Mouse (Mus musculus) MEL-GATA-1-ER (cell line): ENCODE measurements around the gene Ssmem1.

ENCODE experiments used
- DNase-seq: peaks from one replicate; pipeline ENCODE4 v3.0.0-alpha.2; 2012; ENCODE audit warnings: low read depth; ENCODE audit errors: extremely low read depth

The Ssmem1 gene

GRCm38 (mm10) chr6:30525456-30526332, 16.0 kb downstream of the Ssmem1 start:
- DNase-seq, result no peak

GRCm38 (mm10) chr6:30526586-30527515, 17.2 kb downstream of the Ssmem1 start:
- DNase-seq, result no peak

GRCm38 (mm10) chr6:30528800-30529199, 19.2 kb downstream of the Ssmem1 start:
- no peak for DNase-seq

DNA sequence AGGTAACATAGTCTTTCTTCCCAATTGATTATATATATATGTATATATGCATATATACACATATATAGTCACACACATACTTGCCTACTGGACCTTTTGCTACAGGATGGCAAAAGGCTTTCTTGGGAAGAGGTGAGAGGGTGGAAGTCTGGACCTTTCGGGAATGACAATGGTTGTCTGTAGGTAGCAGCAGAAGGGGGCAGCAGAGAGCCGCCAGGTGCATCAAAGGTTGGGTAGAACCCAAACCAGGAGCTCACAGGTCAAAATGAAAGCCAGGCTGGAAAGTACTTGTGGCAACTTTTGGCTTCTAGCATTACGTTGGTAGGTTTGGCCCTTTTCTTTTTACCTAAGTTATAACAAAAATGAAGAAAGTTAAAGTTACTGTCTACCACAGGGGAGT, 25.7 kb downstream of the Ssmem1 start:
- peak; percentile 4 for DNase-seq

DNA sequence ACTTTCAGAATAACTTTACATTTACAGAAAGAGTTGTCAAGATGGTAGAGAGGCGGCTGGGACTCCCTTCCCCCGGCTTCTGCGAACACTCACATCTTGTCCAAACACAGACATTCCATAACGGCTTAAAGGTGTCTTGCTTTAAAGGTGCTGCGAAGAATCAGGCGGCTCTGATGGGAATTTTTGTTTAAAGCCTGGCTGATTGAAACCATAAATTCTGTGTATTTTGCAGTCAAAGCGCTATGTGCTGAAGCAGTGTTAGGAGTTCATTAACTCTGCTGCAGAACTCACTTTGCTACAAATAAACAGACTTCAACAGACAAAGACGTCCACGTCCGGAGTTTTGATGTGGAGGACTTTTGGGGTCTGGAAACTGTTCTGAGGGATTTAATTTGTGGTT, 28.6 kb downstream of the Ssmem1 start:
- no peak for DNase-seq

GRCm38 (mm10) chr6:30538800-30539199, 29.2 kb downstream of the Ssmem1 start:
- no peak for DNase-seq

DNA sequence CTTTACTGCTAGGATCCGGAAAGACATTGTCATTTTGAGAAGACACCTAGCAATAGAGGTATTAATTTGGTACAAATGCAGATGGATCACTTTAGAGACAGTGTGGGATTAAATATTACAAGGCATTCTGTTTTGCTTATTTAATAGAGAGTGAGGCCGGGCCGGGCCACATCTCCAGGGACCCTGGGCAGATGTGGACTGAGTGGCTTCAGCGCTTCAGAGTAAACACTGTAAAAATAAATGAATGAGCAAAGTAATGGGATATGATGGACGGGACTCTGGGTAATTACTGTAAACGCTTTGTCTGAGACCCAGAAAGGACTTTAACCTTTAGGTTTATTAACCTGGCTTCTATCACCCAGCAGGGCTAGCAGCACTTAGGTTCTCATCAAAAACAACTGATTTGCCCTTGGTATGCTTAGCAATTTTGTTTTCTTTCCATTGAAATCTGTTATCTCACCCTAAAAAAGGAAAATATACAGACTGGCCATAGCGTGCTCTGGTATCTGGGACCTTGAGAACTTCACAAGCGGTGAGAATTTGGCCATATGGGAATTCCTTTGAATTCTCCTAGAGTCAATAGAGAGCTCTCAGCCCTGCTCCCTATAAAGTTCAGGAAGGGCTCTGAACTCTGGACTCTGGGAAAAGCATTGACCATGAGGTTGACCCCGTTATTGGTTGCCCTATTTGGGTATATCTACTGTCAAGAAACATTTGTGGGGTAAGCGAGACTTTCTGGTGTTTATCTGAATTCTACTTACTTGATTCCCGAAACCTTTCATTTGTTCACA, 31.6 kb downstream of the Ssmem1 start, which contains the start of gene Cpa2:
Cpa2 (plus strand) TSS at position 574 of the 791 bp plus-strand sequence.
- DNase-seq, result no peak

GRCm38 (mm10) chr6:30542277-30542676, 32.6 kb downstream of the Ssmem1 start:
- no peak for DNase-seq

DNA sequence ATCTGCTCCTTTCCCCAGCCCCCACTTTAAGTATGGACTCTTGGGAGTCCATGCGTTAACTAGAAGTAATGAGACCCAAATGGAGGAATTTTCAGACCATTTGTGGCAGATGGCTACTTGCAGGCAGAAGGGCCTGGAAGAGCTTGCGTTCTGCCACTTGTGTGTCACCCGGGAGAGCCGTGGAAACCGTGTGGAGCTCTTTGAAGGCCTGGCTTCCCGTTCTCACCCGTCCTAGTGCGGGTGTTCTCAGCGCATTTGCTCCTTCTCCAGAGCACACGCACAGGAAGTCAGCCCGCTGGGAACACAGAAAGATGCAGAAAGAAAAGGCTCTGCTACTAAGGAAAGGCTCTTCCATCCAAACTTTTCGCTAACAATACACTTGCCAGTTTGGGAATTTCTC, 33.4 kb downstream of the Ssmem1 start:
- DNase-seq, result no peak

DNA sequence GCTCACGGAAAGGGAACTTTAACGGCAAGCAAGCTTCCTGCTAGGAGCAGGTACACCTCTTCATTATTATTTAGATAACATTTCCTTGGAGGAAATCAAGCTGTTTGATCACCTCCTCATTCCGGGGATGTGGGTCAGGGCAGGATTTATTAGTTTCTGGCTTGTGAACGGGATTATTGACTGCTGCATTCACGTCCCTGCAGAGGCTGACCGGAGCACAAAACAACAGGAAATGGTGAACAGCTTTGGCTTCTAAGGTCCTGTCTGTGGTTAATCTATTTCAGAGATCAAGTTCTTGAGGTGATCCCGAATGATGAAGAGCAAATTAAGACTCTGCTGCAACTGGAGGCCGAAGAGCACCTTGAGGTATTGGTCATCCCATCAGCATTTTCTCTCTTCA, 34.2 kb downstream of the Ssmem1 start:
- no peak for DNase-seq

- DNase-seq, result no peak
Observed at GRCm38 (mm10) chr6:30545689-30546088, 36.0 kb downstream of the Ssmem1 start.

- DNase-seq, result peak; percentile 12
Observed at GRCm38 (mm10) chr6:30546571-30547273, 37.1 kb downstream of the Ssmem1 start.

- DNase-seq, result peak; percentile 9
Observed at GRCm38 (mm10) chr6:30547274-30547645, 37.6 kb downstream of the Ssmem1 start.

- DNase-seq, result no peak
Observed at GRCm38 (mm10) chr6:30547656-30548306, 38.1 kb downstream of the Ssmem1 start.

GRCm38 (mm10) chr6:30549231-30549761, 39.6 kb downstream of the Ssmem1 start:
- DNase-seq, result no peak

DNA sequence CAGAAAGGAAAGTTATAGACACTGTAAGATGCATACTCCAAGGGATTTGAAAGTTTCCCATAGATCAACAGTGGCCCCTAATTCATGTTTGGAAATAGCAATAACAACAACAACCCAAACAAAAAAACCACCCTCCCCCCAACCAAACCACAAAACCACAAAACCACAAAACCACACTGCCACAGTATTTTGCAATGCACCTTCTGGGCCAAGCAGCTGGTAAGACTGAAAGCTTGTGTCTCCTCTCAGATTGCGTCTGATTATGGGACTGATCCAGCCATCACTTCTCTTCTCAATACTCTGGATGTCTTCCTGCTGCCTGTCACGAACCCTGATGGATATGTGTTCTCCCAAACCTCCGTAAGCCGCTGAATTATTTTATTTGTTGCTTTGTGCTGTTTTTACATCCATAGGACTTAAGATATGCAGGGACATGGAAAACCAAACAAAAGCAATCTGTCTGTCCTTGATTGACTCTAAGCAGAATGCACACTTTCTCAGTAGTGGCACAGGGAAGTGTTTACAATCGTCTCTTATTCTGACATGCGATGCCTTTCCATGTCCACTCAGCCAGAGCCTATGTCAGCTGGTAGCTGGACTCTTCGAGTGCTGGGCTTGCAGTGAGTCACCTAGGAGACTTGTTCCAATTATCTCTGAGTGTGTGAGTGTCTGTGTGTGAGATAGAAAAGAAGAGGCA, 41.0 kb downstream of the Ssmem1 start:
- DNase-seq, result no peak

DNA sequence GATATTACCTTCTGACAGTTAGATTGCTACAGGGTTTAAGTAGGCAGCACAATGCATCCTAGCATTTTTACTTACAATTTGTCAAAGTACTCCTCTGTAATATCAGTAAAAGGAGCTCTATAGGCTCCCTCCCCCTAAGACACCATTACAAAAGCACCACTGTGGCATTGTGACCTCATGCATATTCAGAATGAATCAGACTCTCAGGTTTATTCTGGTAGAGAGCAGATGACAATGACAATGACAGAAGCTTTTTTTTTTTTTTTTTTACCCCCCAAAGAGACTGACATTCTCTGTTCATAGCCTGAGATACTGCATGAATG, 41.5 kb downstream of the Ssmem1 start:
- DNase-seq, result no peak

GRCm38 (mm10) chr6:30551644-30552580, 42.3 kb downstream of the Ssmem1 start:
- no peak for DNase-seq
